Mouse (Mus musculus): ENCODE measurements at regions not wholly inside any gene's neighbourhood (a gene's known extent, or its start where the extent isn't known, plus 50 kb on each side); places are given as distances from the start of the nearest gene placed in this dataset.

- no peak for DNase-seq
These were observed 134.6 kb downstream of the Sh2d4b start for GRCm38 (mm10) chr14:40758441-40758840.

- DNase-seq = no peak
These were observed 152.5 kb downstream of the Sh2d4b start for GRCm38 (mm10) chr14:40740541-40740940.

GRCm38 (mm10) chr14:40731861-40732260 lies 161.2 kb downstream of the Sh2d4b start:
- peak; percentile 1 to 14 for DNase-seq

GRCm38 (mm10) chr14:40708981-40709531 lies 184.0 kb downstream of the Sh2d4b start:
- no peak for DNase-seq

- DNase-seq = no peak
These were observed 185.6 kb downstream of the Sh2d4b start for GRCm38 (mm10) chr14:40707419-40707818.

GRCm38 (mm10) chr14:40703451-40703850 lies 189.6 kb downstream of the Sh2d4b start:
- no peak for DNase-seq

GRCm38 (mm10) chr14:40681711-40682110 lies 211.4 kb downstream of the Sh2d4b start:
- DNase-seq = no peak

GRCm38 (mm10) chr14:40653558-40653957 lies 239.5 kb downstream of the Sh2d4b start:
- no peak for DNase-seq

All from heart, adult 18-20 months (tissue).